Mouse (Mus musculus) bone marrow, adult 2 months (tissue): ENCODE measurements around the gene Adgrb3.

ENCODE experiments used
- CTCF ChIP-seq: fragments of 200-500 bp; IDR thresholded peaks from 2 replicates; pipeline ENCODE4 v1.5.1; 2011; ENCODE audit warnings: low read length, control low read depth; ENCODE audit not compliant: control insufficient read depth, insufficient read depth
- POLR2A ChIP-seq: fragments of 200-500 bp; IDR thresholded peaks from 2 replicates; pipeline ENCODE4 v1.6.1; 2011; ENCODE audit warnings: low read depth, mild to moderate bottlenecking, control low read depth, low read length, borderline replicate concordance; ENCODE audit not compliant: control insufficient read depth

DNA sequence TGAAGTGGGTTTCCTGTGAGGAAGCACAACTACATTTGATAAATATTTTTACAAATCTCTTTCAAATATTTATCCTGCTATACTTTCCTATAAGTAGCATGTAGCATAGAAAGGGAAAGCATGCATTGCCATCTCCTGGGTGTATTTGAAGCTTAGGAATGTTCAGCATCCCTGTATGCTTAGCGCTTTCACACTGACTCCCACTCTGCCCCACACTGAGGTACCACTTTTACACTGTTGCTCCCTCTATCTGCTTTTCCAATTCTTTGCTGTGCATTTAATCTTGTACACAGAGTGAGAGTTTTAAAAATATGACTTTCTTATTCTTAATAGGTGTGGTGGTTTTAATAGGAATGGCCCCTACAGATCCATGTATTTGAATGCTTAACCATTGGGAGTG, 261.4 kb downstream of the Adgrb3 start:
- TF ChIP-seq CTCF (no peak), POLR2A (no peak)
